Mouse (Mus musculus): ENCODE measurements around the gene Smarca1.

Smarca1 gene

DNA sequence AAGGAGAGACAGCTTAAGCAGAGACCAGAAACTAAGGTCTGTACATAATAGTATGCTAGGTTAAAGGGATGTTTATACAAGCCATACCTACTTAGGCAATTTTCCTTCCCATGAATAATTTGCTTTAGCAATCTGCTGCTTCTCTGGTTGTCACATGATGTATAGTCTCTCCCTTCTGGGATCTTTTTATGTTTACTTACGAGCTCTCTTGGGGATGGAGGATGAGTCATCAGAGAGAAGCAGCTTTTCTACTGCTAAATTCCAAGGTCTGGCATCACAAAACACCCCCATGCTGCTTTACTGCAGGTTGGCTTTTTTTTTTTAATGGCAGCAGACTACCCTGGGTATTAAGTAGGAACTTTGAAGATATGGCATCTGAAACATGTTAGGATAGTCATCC is 132.6 kb downstream of the Smarca1 start:
- in situ Hi-C loops (cut with MboI) = no loop called here
